Mouse (Mus musculus): ENCODE results near the gene Tsc22d1. TPM values are rescaled to one million over a fixed set of nuclear protein-coding genes. Genes with fewer than 3 reads are reported as not detected.

Tsc22d1 gene
- polyA plus RNA-seq, 1 experiment from 2014 or later, result 490 TPM

DNA sequence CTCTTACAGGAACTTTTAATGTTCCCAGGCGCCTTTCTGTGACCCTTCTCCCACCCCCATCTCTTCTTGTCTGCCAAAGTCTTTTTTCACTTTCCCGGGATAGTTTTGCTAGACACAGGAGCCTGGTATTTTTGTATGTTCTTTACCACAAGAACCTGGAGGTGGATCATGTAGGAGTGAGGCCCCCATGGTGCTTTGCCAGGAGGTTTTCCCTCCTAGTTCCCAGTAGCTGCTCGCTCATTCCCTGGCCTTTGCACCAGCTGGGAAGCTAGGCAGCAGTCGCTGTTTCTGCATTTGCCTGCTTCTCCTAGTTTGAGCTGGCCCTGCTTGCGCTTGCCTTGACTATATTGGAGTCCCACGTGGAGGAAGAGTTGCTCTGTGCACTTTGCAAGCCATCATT, 36.2 kb downstream of the Tsc22d1 start:
- WGBS, result 81% methylated on average over 6 of the region's 6 CpGs
- no peaks in the 10 kb centered on the region for H3K27me3 ChIP-seq
- H3K27ac ChIP-seq, result no peak overlapping the region; the same call in 1 of the 2 replicates
- ATAC-seq, result no peak
- no peak overlapping the region for H3K4me2 ChIP-seq
- H3K9ac ChIP-seq, result no peak overlapping the region
- H3K4me1 ChIP-seq, result peaks cover 22% of the 10 kb centered on the region
- H3K36me3 ChIP-seq (ENCODE audit: poor library complexity, severe bottlenecking), result peaks cover 12% of the 10 kb centered on the region; the same call in 1 of the 2 replicates
- H3K4me3 ChIP-seq, result no peak overlapping the region
- no peaks in the 10 kb centered on the region for H3K9me3 ChIP-seq (replicated peaks)

DNA sequence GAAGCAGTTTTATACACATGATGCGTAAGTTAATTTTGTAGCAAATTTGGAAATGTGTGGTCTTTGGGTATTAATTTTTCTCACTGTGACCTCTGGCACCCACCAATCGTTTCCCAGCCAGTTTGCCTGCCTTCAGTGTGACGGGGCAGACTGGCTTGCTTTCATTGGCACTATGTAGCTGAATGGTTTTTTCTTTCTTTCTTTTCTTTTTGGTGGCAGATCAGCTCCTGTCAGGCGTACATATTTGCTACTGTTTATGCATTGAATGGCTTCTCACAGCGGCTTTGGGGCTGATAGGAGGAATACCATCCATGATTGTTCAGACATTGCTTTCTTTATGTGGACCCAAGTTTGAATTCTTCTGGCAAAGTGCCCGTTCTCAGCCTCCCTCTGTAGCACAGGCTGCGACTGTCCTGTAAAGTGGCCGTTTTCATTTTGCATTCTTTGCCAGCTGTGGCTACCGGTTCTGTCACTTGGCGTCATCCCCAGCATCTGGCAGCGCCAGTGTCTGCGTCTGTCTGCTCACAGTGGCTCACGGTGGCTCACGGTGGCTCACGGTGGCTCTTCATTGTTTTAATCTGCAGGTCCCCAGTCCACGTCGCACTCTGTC, 38.1 kb downstream of the Tsc22d1 start:
- no peak overlapping the region for H3K4me3 ChIP-seq
- 54% methylated on average over 17 of the region's 17 CpGs for WGBS
- no peaks in the 10 kb centered on the region for H3K9me3 ChIP-seq (replicated peaks)
- no peak overlapping the region for H3K4me2 ChIP-seq
- peaks cover 11% of the 10 kb centered on the region; the same call in 1 of the 2 replicates for H3K36me3 ChIP-seq (ENCODE audit: poor library complexity, severe bottlenecking)
- no peaks in the 10 kb centered on the region for H3K27me3 ChIP-seq
- H3K9ac ChIP-seq, result no peak overlapping the region
- peaks cover 22% of the 10 kb centered on the region for H3K4me1 ChIP-seq
- 0 out of 2 replicates have a peak overlapping the region, but pooled peaks have one; percentile 36 for H3K27ac ChIP-seq
- peak; percentile 52; the same call in 1 of the 2 replicates for ATAC-seq

- Histone ChIP-seq H3K36me3 (ENCODE audit: poor library complexity, severe bottlenecking) (peaks cover 11% of the 10 kb centered on the region; the same call in 1 of the 2 replicates), H3K27me3 (no peaks in the 10 kb centered on the region), H3K4me1 (peaks cover 22% of the 10 kb centered on the region), H3K27ac (peak overlapping the region; percentile 31; the same call in 1 of the 2 replicates), H3K9me3 (replicated peaks) (no peaks in the 10 kb centered on the region), H3K4me2 (no peak overlapping the region), H3K4me3 (no peak overlapping the region), H3K9ac (no peak overlapping the region)
- WGBS, result 38% methylated on average over 5 of the region's 5 CpGs
- peak; percentile 44; the same call in 1 of the 2 replicates for ATAC-seq
Measured at GRCm38 (mm10) chr14:76454673-76455072, 39.9 kb downstream of the Tsc22d1 start.

DNA sequence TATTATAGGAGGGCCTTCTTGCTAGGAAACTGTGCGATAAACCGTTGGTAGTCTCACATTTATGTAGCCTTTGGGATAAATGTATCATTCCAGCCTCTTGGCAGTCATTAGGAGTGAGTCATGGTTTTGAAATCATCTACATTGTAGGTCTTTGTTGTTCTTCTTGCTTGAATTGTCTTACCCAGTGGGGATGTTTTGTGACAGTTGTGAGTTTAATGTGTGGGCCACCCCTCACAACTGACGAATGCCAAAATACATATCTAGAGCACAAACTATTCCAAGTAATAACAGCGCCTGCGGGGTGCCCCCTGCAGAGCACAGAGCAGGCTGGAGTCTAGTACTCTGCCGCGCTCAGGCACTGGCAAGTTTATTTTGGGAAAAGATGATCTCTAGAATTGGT, 40.4 kb downstream of the Tsc22d1 start:
- WGBS, result 80% methylated on average over 7 of the region's 7 CpGs
- no peak overlapping the region for H3K9ac ChIP-seq
- ATAC-seq, result no peak
- peaks cover 7% of the 10 kb centered on the region; the same call in 1 of the 2 replicates for H3K36me3 ChIP-seq (ENCODE audit: poor library complexity, severe bottlenecking)
- no peak overlapping the region for H3K4me2 ChIP-seq
- H3K27ac ChIP-seq, result peak overlapping the region; percentile 31; the same call in 1 of the 2 replicates
- H3K4me3 ChIP-seq, result no peak overlapping the region
- H3K9me3 ChIP-seq (replicated peaks), result no peaks in the 10 kb centered on the region
- H3K27me3 ChIP-seq, result no peaks in the 10 kb centered on the region
- H3K4me1 ChIP-seq, result peaks cover 23% of the 10 kb centered on the region

DNA sequence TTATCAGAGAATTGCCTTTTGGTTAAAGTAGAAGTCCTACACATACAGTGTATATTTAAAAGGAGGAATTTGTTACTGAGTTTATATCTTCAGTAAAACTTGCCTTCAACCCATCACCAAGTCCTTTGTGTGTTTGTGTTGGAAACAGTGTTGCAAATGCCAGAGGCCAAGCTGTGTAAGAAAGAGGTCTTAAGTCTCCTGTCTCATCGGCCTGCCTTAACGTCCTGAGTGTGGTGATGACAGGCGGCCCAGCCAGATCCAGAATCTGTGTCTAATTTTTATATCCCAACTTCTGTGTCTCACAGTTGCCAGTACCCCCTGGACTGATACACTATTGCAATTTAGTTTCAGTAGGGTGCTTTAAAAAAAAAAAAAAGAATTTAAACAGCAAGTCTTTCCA, 42.9 kb downstream of the Tsc22d1 start:
- Histone ChIP-seq H3K9ac (no peak overlapping the region), H3K4me1 (peaks cover 19% of the 10 kb centered on the region), H3K36me3 (ENCODE audit: poor library complexity, severe bottlenecking) (0 out of 2 replicates have a peak, but pooled peaks cover 2% of the 10 kb centered on the region), H3K9me3 (replicated peaks) (no peaks in the 10 kb centered on the region), H3K4me2 (no peak overlapping the region), H3K27me3 (no peaks in the 10 kb centered on the region), H3K4me3 (no peak overlapping the region), H3K27ac (no peak overlapping the region)
- no peak for ATAC-seq
- WGBS, result 94% methylated on average over 3 of the region's 3 CpGs

GRCm38 (mm10) chr14:76460181-76460580, 45.4 kb downstream of the Tsc22d1 start:
- Histone ChIP-seq H3K9ac (no peak overlapping the region), H3K27ac (no peak overlapping the region), H3K4me2 (no peak overlapping the region), H3K4me1 (peaks cover 11% of the 10 kb centered on the region), H3K27me3 (no peaks in the 10 kb centered on the region), H3K9me3 (replicated peaks) (no peaks in the 10 kb centered on the region), H3K4me3 (no peak overlapping the region), H3K36me3 (ENCODE audit: poor library complexity, severe bottlenecking) (0 out of 2 replicates have a peak, but pooled peaks cover 2% of the 10 kb centered on the region)
- ATAC-seq, result no peak
- 86% methylated on average over 7 of the region's 7 CpGs for WGBS

GRCm38 (mm10) chr14:76461182-76461775, 46.5 kb downstream of the Tsc22d1 start:
- 75% methylated on average over 10 of the region's 10 CpGs for WGBS
- 0 out of 2 replicates have a peak, but pooled peaks cover 2% of the 10 kb centered on the region for H3K36me3 ChIP-seq (ENCODE audit: poor library complexity, severe bottlenecking)
- H3K4me2 ChIP-seq, result no peak overlapping the region
- H3K4me3 ChIP-seq, result no peak overlapping the region
- ATAC-seq, result no peak
- peaks cover 15% of the 10 kb centered on the region for H3K4me1 ChIP-seq
- no peak overlapping the region for H3K27ac ChIP-seq
- H3K9me3 ChIP-seq (replicated peaks), result no peaks in the 10 kb centered on the region
- no peaks in the 10 kb centered on the region for H3K27me3 ChIP-seq
- H3K9ac ChIP-seq, result no peak overlapping the region

- Histone ChIP-seq H3K9me3 (replicated peaks) (no peaks in the 10 kb centered on the region), H3K4me2 (no peak overlapping the region), H3K4me3 (no peak overlapping the region), H3K4me1 (peaks cover 23% of the 10 kb centered on the region), H3K27ac (no peak overlapping the region), H3K9ac (no peak overlapping the region), H3K27me3 (no peaks in the 10 kb centered on the region), H3K36me3 (ENCODE audit: poor library complexity, severe bottlenecking) (0 out of 2 replicates have a peak, but pooled peaks cover 2% of the 10 kb centered on the region)
- ATAC-seq, result no peak
- 89% methylated on average over 4 of the region's 4 CpGs for WGBS
Measured at GRCm38 (mm10) chr14:76463414-76464098, 48.8 kb downstream of the Tsc22d1 start.

DNA sequence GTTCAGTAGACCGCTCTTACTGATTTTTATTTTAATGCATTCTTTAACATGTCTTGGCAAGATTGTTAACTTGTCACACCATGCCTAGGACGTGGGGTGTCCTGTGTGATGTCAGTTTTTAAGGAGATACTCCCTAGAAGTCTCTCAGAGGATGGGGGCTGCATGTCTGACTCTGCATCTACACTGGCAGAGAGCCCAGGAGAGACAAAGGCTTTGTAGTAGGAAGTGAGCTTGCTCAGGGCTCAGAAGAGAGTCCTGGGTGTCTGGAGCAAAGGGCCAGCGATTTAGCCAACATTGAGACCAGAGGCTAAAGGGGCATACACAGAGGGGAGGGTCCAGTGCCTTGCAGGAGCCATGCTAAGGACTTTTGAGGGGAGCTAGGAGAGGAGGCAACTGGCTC, 50.2 kb downstream of the Tsc22d1 start:
- WGBS, result 76% methylated on average over 3 of the region's 3 CpGs
- Histone ChIP-seq H3K4me2 (no peak overlapping the region), H3K4me3 (no peak overlapping the region), H3K4me1 (peaks cover 23% of the 10 kb centered on the region), H3K9ac (no peak overlapping the region), H3K27ac (peak overlapping the region; percentile 40; the same call in 1 of the 2 replicates), H3K36me3 (ENCODE audit: poor library complexity, severe bottlenecking) (0 out of 2 replicates have a peak, but pooled peaks cover 2% of the 10 kb centered on the region), H3K9me3 (replicated peaks) (no peaks in the 10 kb centered on the region), H3K27me3 (no peaks in the 10 kb centered on the region)
- no peak for ATAC-seq

- no peaks in the 10 kb centered on the region for H3K27me3 ChIP-seq
- no peak overlapping the region for H3K4me3 ChIP-seq
- WGBS, result 24% methylated on average over 18 of the region's 18 CpGs
- H3K4me1 ChIP-seq, result peaks cover 24% of the 10 kb centered on the region
- H3K36me3 ChIP-seq (ENCODE audit: poor library complexity, severe bottlenecking), result peaks cover 8% of the 10 kb centered on the region; the same call in 1 of the 2 replicates
- H3K27ac ChIP-seq, result no peak overlapping the region
- no peak overlapping the region for H3K9ac ChIP-seq
- no peak overlapping the region for H3K4me2 ChIP-seq
- peak; percentile 86 for ATAC-seq
- H3K9me3 ChIP-seq (replicated peaks), result no peaks in the 10 kb centered on the region
Measured at GRCm38 (mm10) chr14:76466641-76467323, 52.0 kb downstream of the Tsc22d1 start.

DNA sequence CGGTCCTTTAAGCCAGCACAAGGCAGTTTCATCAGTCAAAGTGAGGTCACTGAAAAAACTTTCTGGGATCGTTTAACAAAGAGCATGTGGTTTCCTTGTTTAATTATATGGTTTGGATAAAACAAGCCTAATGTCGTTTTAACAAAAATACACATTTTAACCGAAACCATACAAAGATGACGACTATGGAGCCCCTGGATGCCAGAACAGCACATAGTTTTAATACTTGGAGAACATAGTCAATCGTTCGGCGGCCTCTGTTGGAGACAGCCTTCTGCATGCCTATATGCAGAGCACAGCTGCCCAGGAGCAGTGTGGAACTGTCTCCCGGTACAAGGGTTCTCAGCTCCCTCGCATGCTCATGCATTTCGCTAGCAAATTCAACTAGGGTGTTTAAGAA, 53.2 kb downstream of the Tsc22d1 start:
- Histone ChIP-seq H3K4me2 (no peak overlapping the region), H3K27ac (no peak overlapping the region), H3K9me3 (replicated peaks) (no peaks in the 10 kb centered on the region), H3K4me1 (peaks cover 24% of the 10 kb centered on the region), H3K9ac (no peak overlapping the region), H3K36me3 (ENCODE audit: poor library complexity, severe bottlenecking) (peaks cover 10% of the 10 kb centered on the region; the same call in 1 of the 2 replicates), H3K4me3 (no peak overlapping the region), H3K27me3 (no peaks in the 10 kb centered on the region)
- 88% methylated on average over 11 of the region's 11 CpGs for WGBS
- ATAC-seq, result no peak
